Mouse (Mus musculus) c-Kit-positive CD71-positive TER-119-negative erythroid progenitor cells, embryonic 14.5 days (primary cell): Measurements from ENCODE around the gene Epha5.

Experiments
- DNase-seq: peaks from one replicate; pipeline ENCODE4 v3.0.0-alpha.2; 2013; ENCODE audit warnings: low read depth

Gene Epha5

GRCm38 (mm10) chr5:84313619-84314018 lies 103.6 kb downstream of the Epha5 start:
- no peak for DNase-seq

- DNase-seq = no peak
Observed at GRCm38 (mm10) chr5:84298878-84299736, 118.1 kb downstream of the Epha5 start.

GRCm38 (mm10) chr5:84289429-84289977 lies 127.7 kb downstream of the Epha5 start:
- no peak for DNase-seq

GRCm38 (mm10) chr5:84281290-84282017 lies 135.7 kb downstream of the Epha5 start:
- DNase-seq = no peak

GRCm38 (mm10) chr5:84276996-84277395 lies 140.2 kb downstream of the Epha5 start:
- no peak for DNase-seq

GRCm38 (mm10) chr5:84265407-84265806 lies 151.8 kb downstream of the Epha5 start:
- DNase-seq = no peak

- DNase-seq = no peak
Observed at GRCm38 (mm10) chr5:84263999-84264398, 153.2 kb downstream of the Epha5 start.

- DNase-seq = no peak
Observed at GRCm38 (mm10) chr5:84229971-84230370, 187.2 kb downstream of the Epha5 start.

- DNase-seq = no peak
Observed at GRCm38 (mm10) chr5:84208609-84209008, 208.6 kb downstream of the Epha5 start.

GRCm38 (mm10) chr5:84193348-84193747 lies 223.8 kb downstream of the Epha5 start:
- DNase-seq = no peak

- DNase-seq = no peak
Observed at GRCm38 (mm10) chr5:84184189-84184588, 233.0 kb downstream of the Epha5 start.

GRCm38 (mm10) chr5:84153095-84153494 lies 264.1 kb downstream of the Epha5 start:
- no peak for DNase-seq

GRCm38 (mm10) chr5:84142138-84142537 lies 275.0 kb downstream of the Epha5 start:
- no peak for DNase-seq

GRCm38 (mm10) chr5:84095947-84096346 lies 321.2 kb downstream of the Epha5 start:
- no peak for DNase-seq

GRCm38 (mm10) chr5:84081321-84081720 lies 335.9 kb downstream of the Epha5 start:
- DNase-seq = no peak

GRCm38 (mm10) chr5:84070976-84071375 lies 346.2 kb downstream of the Epha5 start:
- no peak for DNase-seq

GRCm38 (mm10) chr5:84053880-84054279 lies 363.3 kb downstream of the Epha5 start:
- DNase-seq = no peak

GRCm38 (mm10) chr5:84037250-84037963 lies 379.8 kb downstream of the Epha5 start:
- DNase-seq = no peak
